Mouse (Mus musculus): ENCODE results near the gene AA986860.
A peak's percentile ranks its signal among the peaks of the same experiment; 100 is the strongest.

The AA986860 gene

GRCm38 (mm10) chr1:130731741-130732337 lies at the start of gene AA986860:
Gene AA986860 (plus strand): TSS chr1:130731976.
- DNase-seq (ENCODE audit: extremely low spot score, low spot score) = peak; percentile 30

DNA sequence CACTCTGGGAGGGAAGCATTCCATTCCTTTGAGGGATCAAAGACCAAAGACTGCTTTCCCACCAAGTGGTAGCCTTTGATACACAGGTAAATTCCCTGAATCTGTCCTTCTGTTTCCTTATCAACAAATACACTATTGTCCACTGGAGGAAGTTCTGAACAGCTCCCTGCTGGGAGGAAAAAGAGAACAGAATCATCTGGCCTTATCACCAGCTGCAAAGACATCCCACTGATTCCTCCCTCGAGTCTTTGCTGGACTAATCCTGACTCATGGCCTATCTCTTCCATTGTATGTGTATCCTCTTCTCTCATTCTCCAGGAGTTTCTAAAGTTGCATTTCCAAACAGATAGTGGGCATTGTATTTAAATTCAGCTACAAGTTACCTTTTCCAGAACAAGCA lies 47.9 kb upstream of the AA986860 start:
- DNase-seq (ENCODE audit: extremely low spot score, low spot score) = no peak

DNA sequence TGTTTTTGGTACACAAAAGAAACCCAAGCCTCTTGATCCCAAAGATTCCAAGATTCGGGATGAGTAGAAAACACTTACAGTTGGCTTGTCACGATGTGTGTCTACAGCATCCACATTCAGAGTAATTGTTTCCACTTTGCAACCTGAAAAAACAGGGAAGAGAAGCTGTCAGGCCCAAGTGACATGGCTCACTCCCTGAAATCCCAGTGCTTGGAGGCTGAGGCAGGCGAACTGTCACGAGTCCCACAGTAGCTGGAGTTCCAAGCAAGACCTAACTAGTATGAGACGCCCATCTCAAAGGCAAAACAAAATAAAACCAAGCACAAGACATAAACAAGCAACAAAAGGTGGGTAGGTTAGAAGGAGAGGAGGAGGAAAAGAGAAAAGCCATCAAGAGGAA lies 33.2 kb upstream of the AA986860 start:
- no peak for DNase-seq (ENCODE audit: extremely low spot score, low spot score)

- DNase-seq (ENCODE audit: extremely low spot score, low spot score) = no peak
These were observed 31.7 kb upstream of the AA986860 start for GRCm38 (mm10) chr1:130699937-130700633.

DNA sequence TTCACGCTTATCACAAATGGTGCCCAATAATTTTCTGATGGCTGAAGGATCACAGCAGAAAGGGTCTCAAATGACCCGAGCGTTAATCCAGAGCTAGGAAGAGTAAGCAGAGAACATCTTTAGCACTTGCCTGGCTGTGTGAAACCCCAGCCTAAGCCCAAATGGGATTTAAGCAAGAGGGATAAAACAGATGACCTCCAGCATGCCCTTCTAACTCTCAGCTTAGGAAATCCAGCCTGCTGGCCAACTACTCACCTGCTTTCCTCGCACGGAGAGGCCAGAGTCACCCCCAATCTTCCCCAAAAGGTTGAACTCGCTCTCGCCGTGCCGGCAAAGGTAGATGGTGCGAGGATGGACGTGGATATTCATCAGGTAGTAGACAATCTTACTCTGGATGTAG lies 29.8 kb upstream of the AA986860 start:
- DNase-seq (ENCODE audit: extremely low spot score, low spot score) = no peak

- no peak for DNase-seq (ENCODE audit: extremely low spot score, low spot score)
These were observed 28.2 kb upstream of the AA986860 start for GRCm38 (mm10) chr1:130703613-130704012.

GRCm38 (mm10) chr1:130710283-130711080 lies 21.3 kb upstream of the AA986860 start:
- DNase-seq (ENCODE audit: extremely low spot score, low spot score) = no peak

- no peak for DNase-seq (ENCODE audit: extremely low spot score, low spot score)
These were observed 17.7 kb upstream of the AA986860 start for GRCm38 (mm10) chr1:130714046-130714445.

DNA sequence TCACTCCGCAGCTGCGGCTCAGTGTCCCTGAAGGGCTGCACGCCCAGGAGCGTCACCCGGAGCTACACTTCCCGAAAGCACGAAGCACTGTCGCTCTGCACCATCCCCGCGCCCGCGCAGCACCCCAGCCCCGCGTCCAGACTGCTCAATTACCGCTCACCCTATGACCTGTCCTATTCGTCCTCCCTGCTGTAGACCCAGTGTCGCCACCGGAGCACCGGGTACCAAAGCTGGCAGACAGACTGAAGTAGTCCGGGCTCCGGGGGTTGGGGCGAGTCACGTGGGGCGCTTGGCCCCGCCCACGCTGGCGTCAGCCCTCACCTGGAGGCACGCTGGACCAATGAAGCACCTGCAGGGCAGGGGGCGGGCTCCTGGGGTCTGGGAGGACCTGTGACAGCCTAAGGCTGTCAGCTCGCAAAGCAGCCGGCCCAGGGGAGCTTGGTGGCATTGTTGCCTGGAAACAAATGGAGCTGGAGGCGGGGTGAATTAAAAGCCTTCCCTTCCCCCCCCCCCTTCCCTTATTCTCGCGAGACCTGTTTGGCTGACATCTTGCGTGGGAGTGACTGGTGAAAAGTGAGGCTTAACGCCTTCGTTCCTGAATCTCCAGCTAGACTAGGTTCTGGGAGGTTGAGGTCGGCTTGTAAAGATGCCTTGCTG lies 16.1 kb upstream of the AA986860 start, which contains the start of gene Gm29427:
Gene Gm29427, minus strand, starts transcription at position 239 of the 657 bp plus-strand sequence.
- peak; percentile 88 for DNase-seq (ENCODE audit: extremely low spot score, low spot score)

DNA sequence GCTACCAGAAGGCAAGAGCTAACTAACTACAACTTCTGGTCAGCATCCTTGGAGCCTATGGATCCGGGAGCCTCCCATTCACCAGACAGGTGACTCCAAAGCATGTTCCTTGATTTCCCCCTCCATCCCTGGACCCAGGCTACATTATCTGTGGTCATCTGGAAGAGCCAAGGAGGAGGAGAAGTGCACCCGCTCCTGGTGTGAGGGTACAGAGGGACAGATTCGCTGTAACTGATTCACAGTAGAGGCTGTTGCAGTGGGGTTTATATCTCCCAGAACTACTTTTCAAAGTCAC lies 15.6 kb upstream of the AA986860 start:
- no peak for DNase-seq (ENCODE audit: extremely low spot score, low spot score)

- DNase-seq (ENCODE audit: extremely low spot score, low spot score) = no peak
These were observed 15.1 kb upstream of the AA986860 start for GRCm38 (mm10) chr1:130716513-130717290.

- DNase-seq (ENCODE audit: extremely low spot score, low spot score) = peak; percentile 93
These were observed 14.4 kb upstream of the AA986860 start, which contains the start of gene Yod1 for GRCm38 (mm10) chr1:130717291-130717871. Gene Yod1 (plus strand): TSS chr1:130717327.

- DNase-seq (ENCODE audit: extremely low spot score, low spot score) = no peak
These were observed 7.6 kb upstream of the AA986860 start for GRCm38 (mm10) chr1:130724206-130724605.

DNA sequence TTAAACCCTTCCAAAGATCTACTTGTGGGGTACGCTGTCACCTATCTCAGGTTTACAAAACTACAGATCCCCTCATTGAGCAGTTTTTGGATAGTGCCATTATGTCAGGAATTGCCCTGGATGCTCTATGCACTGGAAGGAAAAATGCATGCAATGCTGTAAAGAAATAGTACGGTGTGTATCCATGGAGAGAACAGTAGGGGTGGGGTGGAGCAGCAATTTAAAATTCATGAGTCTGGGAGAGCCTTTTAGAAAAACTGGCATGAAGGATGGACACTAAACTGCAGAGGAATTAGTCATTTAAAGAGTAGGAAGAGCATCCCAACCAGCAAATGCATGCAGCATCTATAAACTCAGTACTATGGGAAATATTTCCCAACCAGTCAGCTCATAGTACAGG lies 5.4 kb upstream of the AA986860 start:
- DNase-seq (ENCODE audit: extremely low spot score, low spot score) = peak; percentile 3

- no peak for DNase-seq (ENCODE audit: extremely low spot score, low spot score)
These were observed 3.7 kb upstream of the AA986860 start for GRCm38 (mm10) chr1:130728070-130728469.

DNA sequence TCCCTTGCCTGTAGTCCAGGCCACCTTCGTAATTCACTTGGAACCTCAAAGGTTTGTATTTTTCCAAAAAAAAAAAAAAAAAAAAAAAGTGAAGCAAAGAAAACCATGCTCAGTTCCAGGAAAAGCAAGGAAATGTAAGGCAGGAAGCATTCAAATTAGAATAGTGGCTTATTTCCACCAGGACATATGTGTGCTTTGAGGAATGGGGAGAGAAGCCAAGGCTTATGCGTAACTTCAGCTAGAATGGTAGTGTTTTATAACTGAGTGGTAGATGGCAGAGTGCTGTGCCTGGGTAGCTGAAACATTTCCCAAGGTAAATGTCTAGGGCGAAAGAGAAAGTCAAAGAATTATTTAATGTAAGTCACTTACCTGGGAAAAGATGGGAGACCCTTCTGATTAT lies 3.1 kb upstream of the AA986860 start:
- no peak for DNase-seq (ENCODE audit: extremely low spot score, low spot score)

- no peak for DNase-seq (ENCODE audit: extremely low spot score, low spot score)
These were observed 2.6 kb upstream of the AA986860 start, which contains the start of gene Pfkfb2 for GRCm38 (mm10) chr1:130729153-130729552. Gene Pfkfb2 (minus strand): TSS chr1:130729253.

DNA sequence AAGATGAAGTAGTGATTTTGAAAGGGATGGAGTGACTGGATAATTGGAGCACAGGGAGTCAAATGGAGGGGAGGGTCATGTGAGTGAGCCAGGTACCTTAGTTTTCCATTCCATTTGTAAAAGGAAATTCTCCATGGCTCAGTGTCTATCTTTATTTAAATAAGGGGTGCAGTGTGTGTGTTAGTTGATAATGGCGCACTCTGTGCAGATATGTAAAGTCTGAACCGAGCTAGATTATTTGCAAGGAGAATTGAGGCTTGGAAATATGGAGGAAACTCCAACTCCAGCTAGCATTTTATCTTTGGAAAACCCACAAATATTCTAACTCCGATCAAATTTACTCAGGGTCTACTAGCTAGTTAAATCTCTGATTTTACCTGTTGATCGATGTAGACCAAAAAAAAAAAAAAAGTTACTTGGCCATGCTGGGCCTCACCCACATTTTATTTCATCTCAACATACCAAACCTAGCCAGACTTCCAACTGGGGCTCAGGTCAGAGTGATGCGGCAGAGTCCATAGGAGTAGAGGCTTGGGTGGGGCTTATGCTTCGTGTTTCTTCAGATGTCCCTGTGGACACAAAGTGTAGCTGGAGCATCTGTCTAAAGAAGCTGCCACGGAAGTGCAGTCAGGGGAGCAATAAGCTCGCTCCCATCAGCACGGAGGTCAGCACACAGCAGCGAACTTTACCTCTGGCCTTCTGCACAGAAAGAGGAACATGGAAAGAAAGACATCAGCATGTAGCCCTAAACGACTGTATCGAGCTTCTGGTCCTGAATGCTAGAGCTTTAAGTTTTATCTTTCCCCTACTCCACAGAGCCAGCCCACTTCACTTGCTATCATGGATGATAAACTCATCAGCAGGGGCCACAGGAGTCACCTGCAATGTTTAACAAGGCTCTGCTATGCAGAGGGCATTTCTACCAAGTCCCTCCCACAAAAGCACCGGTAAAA lies 1.2 kb downstream of the AA986860 start:
- DNase-seq (ENCODE audit: extremely low spot score, low spot score) = peak; percentile 2

- DNase-seq (ENCODE audit: extremely low spot score, low spot score) = no peak
These were observed 1.9 kb downstream of the AA986860 start for GRCm38 (mm10) chr1:130733671-130734070.
